Mouse (Mus musculus): ENCODE measurements around the gene Tagap. TPM values are rescaled to one million over a fixed set of nuclear protein-coding genes. Genes with fewer than 3 reads are reported as not detected.
"Not testable (repeated sequence)": the region's sequence is repeated elsewhere in the genome, so short reads cannot be mapped to it uniquely, and the experiment has no call there.

Gene Tagap
- polyA plus RNA-seq, 1 experiment from 2014 or later: 0.63 TPM

- no peaks in the 10 kb centered on the region for H3K4me1 ChIP-seq (ENCODE audit: control insufficient read depth, insufficient read depth, low read length)
- no peak overlapping the region for H3K4me3 ChIP-seq (ENCODE audit: low read depth, low read length)
- no peak overlapping the region for H3K9ac ChIP-seq (ENCODE audit: low read depth, low read length)
- ATAC-seq (ENCODE audit: low read depth) (no peak), DNase-seq (ENCODE audit: low spot score) (no peak)
- H3K27ac ChIP-seq (replicated peaks; ENCODE audit: low read depth, low read length): no peak overlapping the region
- no peak overlapping the region for H3K4me2 ChIP-seq (ENCODE audit: low read depth, low read length)
- H3K36me3 ChIP-seq (ENCODE audit: control insufficient read depth, insufficient read depth, low read length): no peaks in the 10 kb centered on the region
- no peaks in the 10 kb centered on the region for H3K27me3 ChIP-seq (replicated peaks; ENCODE audit: control insufficient read depth, insufficient read depth, low read length)
- 51% methylated on average over 2 of the region's 2 CpGs for WGBS
- H3K9me3 ChIP-seq (ENCODE audit: control insufficient read depth, low read length): no peaks in the 10 kb centered on the region
Observed at GRCm38 (mm10) chr17:7919209-7919608, 6.6 kb upstream of the Tagap start.

- no peaks in the 10 kb centered on the region for H3K9me3 ChIP-seq (ENCODE audit: control insufficient read depth, low read length)
- no peak for DNase-seq (ENCODE audit: low spot score)
- no peaks in the 10 kb centered on the region for H3K27me3 ChIP-seq (replicated peaks; ENCODE audit: control insufficient read depth, insufficient read depth, low read length)
- H3K4me1 ChIP-seq (ENCODE audit: control insufficient read depth, insufficient read depth, low read length): peaks cover 7% of the 10 kb centered on the region; the same call in 1 of the 2 replicates
- ATAC-seq (ENCODE audit: low read depth): no peak
- 87% methylated on average over 5 of the region's 5 CpGs for WGBS
- no peak overlapping the region for H3K4me3 ChIP-seq (ENCODE audit: low read depth, low read length)
- no peak overlapping the region for H3K9ac ChIP-seq (ENCODE audit: low read depth, low read length)
- H3K27ac ChIP-seq (replicated peaks; ENCODE audit: low read depth, low read length): no peak overlapping the region
- H3K36me3 ChIP-seq (ENCODE audit: control insufficient read depth, insufficient read depth, low read length): no peaks in the 10 kb centered on the region
- no peak overlapping the region for H3K4me2 ChIP-seq (ENCODE audit: low read depth, low read length)
Observed at GRCm38 (mm10) chr17:7922564-7922963, 3.2 kb upstream of the Tagap start.

GRCm38 (mm10) chr17:7924185-7924725 lies 1.5 kb upstream of the Tagap start:
- H3K4me2 ChIP-seq (ENCODE audit: low read depth, low read length): no peak overlapping the region
- no peak overlapping the region for H3K9ac ChIP-seq (ENCODE audit: low read depth, low read length)
- no peaks in the 10 kb centered on the region for H3K9me3 ChIP-seq (ENCODE audit: control insufficient read depth, low read length)
- no peak for ATAC-seq (ENCODE audit: low read depth)
- 87% methylated on average over 13 of the region's 13 CpGs for WGBS
- H3K36me3 ChIP-seq (ENCODE audit: control insufficient read depth, insufficient read depth, low read length): no peaks in the 10 kb centered on the region
- no peak overlapping the region for H3K4me3 ChIP-seq (ENCODE audit: low read depth, low read length)
- no peak overlapping the region for H3K27ac ChIP-seq (replicated peaks; ENCODE audit: low read depth, low read length)
- no peak for DNase-seq (ENCODE audit: low spot score)
- H3K27me3 ChIP-seq (replicated peaks; ENCODE audit: control insufficient read depth, insufficient read depth, low read length): no peaks in the 10 kb centered on the region
- H3K4me1 ChIP-seq (ENCODE audit: control insufficient read depth, insufficient read depth, low read length): peaks cover 7% of the 10 kb centered on the region; the same call in 1 of the 2 replicates

DNA sequence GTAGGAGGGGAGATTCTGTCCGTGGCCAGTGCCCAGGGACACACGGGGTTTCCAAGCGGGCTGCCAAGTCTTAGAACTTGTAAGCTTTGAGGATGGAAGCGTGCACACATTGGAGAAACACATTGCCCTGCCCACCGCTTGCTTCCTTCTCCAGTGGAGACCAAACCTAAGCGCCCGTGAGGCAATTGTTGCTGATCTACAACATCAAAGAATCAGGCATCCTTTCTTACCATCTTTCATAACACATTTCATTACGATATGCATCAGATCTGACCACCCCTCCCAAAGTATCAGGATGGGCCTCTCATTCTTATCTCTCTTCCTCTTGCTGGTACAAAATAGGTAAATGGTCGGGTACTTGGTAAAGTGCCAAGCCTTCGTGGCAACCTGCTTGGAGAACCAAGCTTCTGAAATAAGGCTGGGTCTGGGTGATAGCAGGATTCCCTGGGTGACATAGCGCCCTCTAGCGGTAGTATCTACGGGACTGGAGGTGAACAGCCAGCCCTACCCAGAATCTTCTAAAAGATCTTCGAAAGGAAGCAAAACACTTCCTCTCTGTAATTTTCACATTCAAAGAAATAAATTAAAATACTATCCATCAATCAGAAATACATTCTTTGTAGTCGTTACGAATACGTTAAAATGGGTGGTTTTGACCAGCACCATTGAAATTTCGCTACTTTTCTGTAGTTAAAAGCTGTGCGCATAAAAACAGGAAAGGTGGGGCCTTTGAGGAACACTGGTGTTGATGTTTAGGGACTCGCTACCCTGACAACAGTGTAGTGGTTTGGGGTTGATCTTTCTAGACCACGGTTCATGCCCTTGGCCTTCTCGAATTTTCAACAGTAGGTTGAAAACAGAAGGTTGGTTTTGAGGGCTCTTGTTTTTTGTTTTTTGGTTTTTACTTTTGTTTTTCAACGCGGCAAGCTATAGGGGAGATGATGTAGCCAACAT lies 2.1 kb downstream of the Tagap start:
- no peaks in the 10 kb centered on the region for H3K9me3 ChIP-seq (ENCODE audit: control insufficient read depth, low read length)
- peak overlapping the region; percentile 12; the same call in 1 of the 2 replicates for H3K4me2 ChIP-seq (ENCODE audit: low read depth, low read length)
- peaks cover 13% of the 10 kb centered on the region; the same call in 1 of the 2 replicates for H3K4me1 ChIP-seq (ENCODE audit: control insufficient read depth, insufficient read depth, low read length)
- H3K27me3 ChIP-seq (replicated peaks; ENCODE audit: control insufficient read depth, insufficient read depth, low read length): no peaks in the 10 kb centered on the region
- ATAC-seq (ENCODE audit: low read depth): no peak
- H3K9ac ChIP-seq (ENCODE audit: low read depth, low read length): no peak overlapping the region
- H3K27ac ChIP-seq (replicated peaks; ENCODE audit: low read depth, low read length): no peak overlapping the region
- H3K36me3 ChIP-seq (ENCODE audit: control insufficient read depth, insufficient read depth, low read length): no peaks in the 10 kb centered on the region
- no peak overlapping the region for H3K4me3 ChIP-seq (ENCODE audit: low read depth, low read length)
- 69% methylated on average over 24 of the region's 24 CpGs for WGBS
- DNase-seq (ENCODE audit: low spot score): peak; percentile 57

DNA sequence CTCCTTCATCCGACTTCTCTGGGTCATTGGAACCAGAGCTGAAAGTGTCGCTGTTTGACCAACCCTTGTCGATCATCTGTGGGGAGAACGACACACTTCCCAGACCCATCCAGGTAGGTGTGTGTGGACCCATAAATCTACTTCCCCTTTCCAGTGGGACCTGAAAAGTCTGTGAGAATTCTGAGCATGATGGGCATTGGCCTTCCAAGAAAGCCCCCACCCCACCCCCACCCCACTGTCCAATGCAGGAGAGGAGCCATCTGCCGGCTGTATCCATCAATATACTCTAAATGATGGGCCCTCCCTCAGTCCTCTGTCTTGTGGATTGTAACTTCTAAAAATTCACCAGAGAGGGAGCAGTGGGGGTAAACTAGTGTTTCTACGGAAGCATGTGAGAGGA lies 2.9 kb downstream of the Tagap start:
- no peaks in the 10 kb centered on the region for H3K27me3 ChIP-seq (replicated peaks; ENCODE audit: control insufficient read depth, insufficient read depth, low read length)
- whole genome bisulfite sequencing: 85% methylated on average over 6 of the region's 6 CpGs
- peaks cover 13% of the 10 kb centered on the region; the same call in 1 of the 2 replicates for H3K4me1 ChIP-seq (ENCODE audit: control insufficient read depth, insufficient read depth, low read length)
- H3K36me3 ChIP-seq (ENCODE audit: control insufficient read depth, insufficient read depth, low read length): no peaks in the 10 kb centered on the region
- H3K27ac ChIP-seq (replicated peaks; ENCODE audit: low read depth, low read length): no peak overlapping the region
- no peak overlapping the region for H3K4me2 ChIP-seq (ENCODE audit: low read depth, low read length)
- DNase-seq (ENCODE audit: low spot score): no peak
- H3K9ac ChIP-seq (ENCODE audit: low read depth, low read length): no peak overlapping the region
- no peak overlapping the region for H3K4me3 ChIP-seq (ENCODE audit: low read depth, low read length)
- H3K9me3 ChIP-seq (ENCODE audit: control insufficient read depth, low read length): no peaks in the 10 kb centered on the region
- no peak for ATAC-seq (ENCODE audit: low read depth)

DNA sequence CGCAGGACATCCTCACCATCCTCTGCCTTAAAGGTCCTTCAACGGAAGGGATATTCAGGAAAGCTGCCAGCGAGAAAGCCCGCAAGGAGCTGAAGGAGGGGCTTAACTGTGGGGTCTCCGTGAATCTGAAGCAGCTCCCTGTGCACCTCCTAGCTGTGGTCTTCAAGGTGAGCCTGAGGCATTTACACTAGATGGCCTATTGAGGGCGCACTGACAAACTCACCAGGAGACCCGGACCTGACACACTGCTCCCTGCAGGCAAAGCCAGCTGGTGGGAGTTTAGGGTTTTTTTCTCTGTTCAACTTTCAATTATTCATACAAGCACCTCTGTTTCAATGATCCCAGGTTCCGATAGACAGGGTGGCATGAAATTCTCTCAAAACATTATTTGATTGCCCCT lies 3.5 kb downstream of the Tagap start:
- DNase-seq (ENCODE audit: low spot score) (no peak), ATAC-seq (ENCODE audit: low read depth) (no peak)
- Histone ChIP-seq H3K9ac (ENCODE audit: low read depth, low read length) (no peak overlapping the region), H3K9me3 (ENCODE audit: control insufficient read depth, low read length) (no peaks in the 10 kb centered on the region), H3K4me2 (ENCODE audit: low read depth, low read length) (no peak overlapping the region), H3K4me1 (ENCODE audit: control insufficient read depth, insufficient read depth, low read length) (peaks cover 13% of the 10 kb centered on the region; the same call in 1 of the 2 replicates), H3K36me3 (ENCODE audit: control insufficient read depth, insufficient read depth, low read length) (no peaks in the 10 kb centered on the region), H3K27ac (replicated peaks; ENCODE audit: low read depth, low read length) (no peak overlapping the region), H3K4me3 (ENCODE audit: low read depth, low read length) (no peak overlapping the region), H3K27me3 (replicated peaks; ENCODE audit: control insufficient read depth, insufficient read depth, low read length) (no peaks in the 10 kb centered on the region)
- WGBS: 28% methylated on average over 8 of the region's 8 CpGs

DNA sequence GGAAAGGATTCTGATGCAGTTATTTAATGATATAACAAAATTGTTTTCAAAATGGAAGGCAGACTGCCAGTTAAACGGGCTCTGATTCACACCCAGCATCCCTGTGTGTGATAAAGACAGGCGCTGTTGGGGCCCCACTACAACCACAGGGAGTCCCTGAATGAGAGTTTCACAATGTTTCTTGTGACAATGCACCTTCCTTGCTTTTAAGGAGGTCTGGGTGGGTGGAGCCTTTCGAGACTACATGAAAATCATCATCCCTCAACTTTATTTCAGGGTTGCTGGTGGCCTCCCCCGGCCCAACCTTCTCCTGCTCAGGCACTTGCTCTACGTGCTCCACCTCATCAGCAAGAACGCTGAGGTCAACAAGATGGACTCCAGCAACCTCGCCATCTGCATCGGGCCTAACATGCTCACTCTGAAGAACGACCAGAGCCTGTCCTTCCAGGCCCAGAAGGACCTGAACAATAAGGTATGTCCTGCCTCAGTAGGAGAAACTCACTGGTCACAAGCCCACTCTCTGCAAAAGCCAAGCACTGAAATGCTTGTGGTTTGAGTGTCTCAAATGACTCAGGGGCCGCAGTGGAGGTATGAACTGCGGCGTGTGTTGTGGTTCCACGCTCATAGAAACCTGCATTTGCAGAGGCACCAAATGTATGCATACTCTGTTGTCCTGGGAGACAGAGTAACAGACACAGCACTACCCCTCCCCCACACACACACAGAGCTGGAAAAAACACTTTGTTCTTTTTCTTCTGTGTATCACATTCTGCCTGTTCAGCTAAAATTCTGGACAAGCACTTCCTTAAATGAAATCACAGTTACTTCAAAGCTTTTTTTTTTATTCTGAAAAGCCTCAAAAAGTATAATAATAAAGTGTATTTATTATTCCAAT lies 5.5 kb downstream of the Tagap start:
- no peaks in the 10 kb centered on the region for H3K9me3 ChIP-seq (ENCODE audit: control insufficient read depth, low read length)
- no peaks in the 10 kb centered on the region for H3K27me3 ChIP-seq (replicated peaks; ENCODE audit: control insufficient read depth, insufficient read depth, low read length)
- ATAC-seq (ENCODE audit: low read depth) (no peak), DNase-seq (ENCODE audit: low spot score) (peak; percentile 42)
- 66% methylated on average over 13 of the region's 13 CpGs for WGBS
- no peak overlapping the region for H3K9ac ChIP-seq (ENCODE audit: low read depth, low read length)
- no peak overlapping the region for H3K4me3 ChIP-seq (ENCODE audit: low read depth, low read length)
- H3K4me1 ChIP-seq (ENCODE audit: control insufficient read depth, insufficient read depth, low read length): peaks cover 6% of the 10 kb centered on the region; the same call in 1 of the 2 replicates
- no peak overlapping the region for H3K27ac ChIP-seq (replicated peaks; ENCODE audit: low read depth, low read length)
- no peaks in the 10 kb centered on the region for H3K36me3 ChIP-seq (ENCODE audit: control insufficient read depth, insufficient read depth, low read length)
- H3K4me2 ChIP-seq (ENCODE audit: low read depth, low read length): no peak overlapping the region

- not testable (repeated sequence) for H3K4me3 ChIP-seq (ENCODE audit: low read depth, low read length); H3K27me3 ChIP-seq (replicated peaks; ENCODE audit: control insufficient read depth, insufficient read depth, low read length); H3K9me3 ChIP-seq (ENCODE audit: control insufficient read depth, low read length); H3K9ac ChIP-seq (ENCODE audit: low read depth, low read length); H3K27ac ChIP-seq (replicated peaks; ENCODE audit: low read depth, low read length); ATAC-seq (ENCODE audit: low read depth); H3K36me3 ChIP-seq (ENCODE audit: control insufficient read depth, insufficient read depth, low read length); H3K4me1 ChIP-seq (ENCODE audit: control insufficient read depth, insufficient read depth, low read length); DNase-seq (ENCODE audit: low spot score); H3K4me2 ChIP-seq (ENCODE audit: low read depth, low read length)
- 58% methylated on average over 4 of the region's 8 CpGs for WGBS
Observed at GRCm38 (mm10) chr17:7932121-7932520, 6.3 kb downstream of the Tagap start.

All from embryonic facial prominence, embryonic 14.5 days (tissue).